Mouse (Mus musculus): ENCODE data around the gene Crebrf. TPM values are rescaled to one million over a fixed set of nuclear protein-coding genes. Genes with fewer than 3 reads are reported as not detected.

Crebrf gene
- polyA plus RNA-seq, 1 experiment from 2014 or later, result 9.7 TPM

DNA sequence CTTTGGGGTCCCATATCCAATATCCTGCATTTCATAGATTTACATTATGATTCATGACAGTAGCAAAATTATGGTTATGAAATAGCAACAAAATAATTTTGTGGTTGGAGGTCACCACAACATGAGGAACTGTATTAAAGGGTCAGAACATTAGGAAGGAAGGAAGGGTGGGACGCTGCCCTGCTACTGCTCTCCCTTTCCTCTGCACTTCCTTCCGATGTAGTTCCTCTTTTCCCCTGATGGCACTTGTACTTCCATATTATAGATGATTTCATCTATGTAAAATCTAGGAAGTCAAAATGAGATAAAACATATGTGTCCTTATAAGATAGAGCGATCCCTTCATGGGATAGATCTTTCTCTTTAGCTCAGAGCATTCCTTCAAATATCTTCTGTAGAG is 34.5 kb downstream of the Crebrf start:
- Histone ChIP-seq H3K36me3 (ENCODE audit: control insufficient read depth, insufficient read depth, low read length) (no peaks in the 10 kb centered on the region), H3K4me3 (ENCODE audit: low read depth, low read length) (no peak overlapping the region), H3K27ac (ENCODE audit: low read length) (no peak overlapping the region), H3K4me2 (ENCODE audit: low read length) (no peak overlapping the region), H3K4me1 (ENCODE audit: control insufficient read depth, insufficient read depth, low read length) (no peaks in the 10 kb centered on the region), H3K9me3 (replicated peaks; ENCODE audit: control insufficient read depth, low read length, poor library complexity, severe bottlenecking) (no peaks in the 10 kb centered on the region), H3K27me3 (ENCODE audit: control insufficient read depth, insufficient read depth, low read depth, low read length) (no peaks in the 10 kb centered on the region), H3K9ac (ENCODE audit: low read depth, low read length) (no peak overlapping the region)
- no peak for ATAC-seq
- 89% methylated on average over 3 of the region's 3 CpGs for WGBS

DNA sequence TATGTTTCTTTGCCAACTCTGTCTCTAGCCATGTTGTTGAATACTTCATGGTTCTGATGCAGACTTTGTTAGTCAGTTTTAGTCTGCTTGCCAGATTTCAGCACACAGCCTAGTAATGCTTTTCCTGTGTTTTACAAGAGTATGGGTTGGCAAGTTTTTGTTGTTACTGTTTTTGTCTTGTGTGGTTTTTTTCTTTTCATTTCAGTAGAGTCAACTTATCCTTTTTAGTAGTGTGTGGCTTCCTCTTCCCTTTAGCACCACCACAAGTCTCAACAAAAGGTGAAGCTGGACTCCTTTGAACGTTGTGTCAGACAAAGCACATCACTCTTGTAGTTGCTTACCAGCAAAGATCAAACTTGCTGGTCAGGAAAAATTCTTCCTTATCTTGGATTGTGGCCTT is 36.8 kb downstream of the Crebrf start:
- Histone ChIP-seq H3K9ac (ENCODE audit: low read depth, low read length) (no peak overlapping the region), H3K27me3 (ENCODE audit: control insufficient read depth, insufficient read depth, low read depth, low read length) (no peaks in the 10 kb centered on the region), H3K36me3 (ENCODE audit: control insufficient read depth, insufficient read depth, low read length) (no peaks in the 10 kb centered on the region), H3K4me3 (ENCODE audit: low read depth, low read length) (no peak overlapping the region), H3K27ac (ENCODE audit: low read length) (no peak overlapping the region), H3K4me1 (ENCODE audit: control insufficient read depth, insufficient read depth, low read length) (no peaks in the 10 kb centered on the region), H3K9me3 (replicated peaks; ENCODE audit: control insufficient read depth, low read length, poor library complexity, severe bottlenecking) (no peaks in the 10 kb centered on the region), H3K4me2 (ENCODE audit: low read length) (no peak overlapping the region)
- no peak for ATAC-seq
- WGBS, result 74% methylated on average over 1 of the region's 1 CpGs

GRCm38 (mm10) chr17:26753476-26753875 is 38.0 kb downstream of the Crebrf start:
- no peaks in the 10 kb centered on the region for H3K36me3 ChIP-seq (ENCODE audit: control insufficient read depth, insufficient read depth, low read length)
- H3K27ac ChIP-seq (ENCODE audit: low read length), result no peak overlapping the region
- no peak overlapping the region for H3K4me3 ChIP-seq (ENCODE audit: low read depth, low read length)
- 97% methylated on average over 2 of the region's 2 CpGs for WGBS
- H3K4me1 ChIP-seq (ENCODE audit: control insufficient read depth, insufficient read depth, low read length), result no peaks in the 10 kb centered on the region
- H3K9me3 ChIP-seq (replicated peaks; ENCODE audit: control insufficient read depth, low read length, poor library complexity, severe bottlenecking), result no peaks in the 10 kb centered on the region
- ATAC-seq, result no peak
- H3K4me2 ChIP-seq (ENCODE audit: low read length), result no peak overlapping the region
- no peaks in the 10 kb centered on the region for H3K27me3 ChIP-seq (ENCODE audit: control insufficient read depth, insufficient read depth, low read depth, low read length)
- H3K9ac ChIP-seq (ENCODE audit: low read depth, low read length), result no peak overlapping the region

- Histone ChIP-seq H3K4me2 (ENCODE audit: low read length) (no peak overlapping the region), H3K4me3 (ENCODE audit: low read depth, low read length) (no peak overlapping the region), H3K36me3 (ENCODE audit: control insufficient read depth, insufficient read depth, low read length) (peaks cover 6% of the 10 kb centered on the region), H3K27ac (ENCODE audit: low read length) (no peak overlapping the region), H3K9ac (ENCODE audit: low read depth, low read length) (no peak overlapping the region), H3K9me3 (replicated peaks; ENCODE audit: control insufficient read depth, low read length, poor library complexity, severe bottlenecking) (no peaks in the 10 kb centered on the region), H3K27me3 (ENCODE audit: control insufficient read depth, insufficient read depth, low read depth, low read length) (no peaks in the 10 kb centered on the region), H3K4me1 (ENCODE audit: control insufficient read depth, insufficient read depth, low read length) (no peaks in the 10 kb centered on the region)
- ATAC-seq, result no peak
- WGBS, result 85% methylated on average over 5 of the region's 5 CpGs
These were observed 51.8 kb downstream of the Crebrf start for GRCm38 (mm10) chr17:26767100-26767753.

- ATAC-seq, result no peak
- no peaks in the 10 kb centered on the region for H3K27me3 ChIP-seq (ENCODE audit: control insufficient read depth, insufficient read depth, low read depth, low read length)
- H3K27ac ChIP-seq (ENCODE audit: low read length), result no peak overlapping the region
- no peak overlapping the region for H3K4me2 ChIP-seq (ENCODE audit: low read length)
- no peak overlapping the region for H3K4me3 ChIP-seq (ENCODE audit: low read depth, low read length)
- H3K4me1 ChIP-seq (ENCODE audit: control insufficient read depth, insufficient read depth, low read length), result no peaks in the 10 kb centered on the region
- no peak overlapping the region for H3K9ac ChIP-seq (ENCODE audit: low read depth, low read length)
- H3K9me3 ChIP-seq (replicated peaks; ENCODE audit: control insufficient read depth, low read length, poor library complexity, severe bottlenecking), result no peaks in the 10 kb centered on the region
- 64% methylated on average over 2 of the region's 2 CpGs for WGBS
- peaks cover 6% of the 10 kb centered on the region for H3K36me3 ChIP-seq (ENCODE audit: control insufficient read depth, insufficient read depth, low read length)
These were observed 52.3 kb downstream of the Crebrf start for GRCm38 (mm10) chr17:26767754-26768124.

DNA sequence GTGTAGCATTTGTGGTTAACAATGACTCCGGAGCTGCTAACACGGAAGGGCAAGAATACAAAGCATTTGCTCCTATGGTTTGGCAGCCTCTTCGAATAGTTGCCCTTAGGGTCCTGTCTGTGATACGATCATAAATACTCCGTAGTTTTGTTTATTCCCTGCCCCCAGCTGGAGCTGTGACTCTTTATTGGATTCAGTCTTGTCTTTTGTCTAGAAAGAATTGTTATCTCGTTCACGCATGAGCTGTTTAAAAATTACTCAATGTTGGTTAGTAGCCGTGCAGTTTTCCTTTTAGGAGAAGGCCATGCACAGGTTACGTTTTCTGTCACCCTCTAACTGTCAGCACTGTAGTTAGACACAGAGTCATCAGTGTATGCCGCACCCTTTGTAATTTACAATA is 60.8 kb downstream of the Crebrf start:
- WGBS, result 50% methylated on average over 10 of the region's 10 CpGs
- H3K4me1 ChIP-seq (ENCODE audit: control insufficient read depth, insufficient read depth, low read length), result 0 out of 2 replicates have a peak, but pooled peaks cover 2% of the 10 kb centered on the region
- no peak overlapping the region for H3K4me3 ChIP-seq (ENCODE audit: low read depth, low read length)
- no peak overlapping the region for H3K27ac ChIP-seq (ENCODE audit: low read length)
- H3K36me3 ChIP-seq (ENCODE audit: control insufficient read depth, insufficient read depth, low read length), result no peaks in the 10 kb centered on the region
- H3K4me2 ChIP-seq (ENCODE audit: low read length), result no peak overlapping the region
- ATAC-seq, result no peak
- no peak overlapping the region for H3K9ac ChIP-seq (ENCODE audit: low read depth, low read length)
- no peaks in the 10 kb centered on the region for H3K9me3 ChIP-seq (replicated peaks; ENCODE audit: control insufficient read depth, low read length, poor library complexity, severe bottlenecking)
- no peaks in the 10 kb centered on the region for H3K27me3 ChIP-seq (ENCODE audit: control insufficient read depth, insufficient read depth, low read depth, low read length)

GRCm38 (mm10) chr17:26778001-26778400 is 62.6 kb downstream of the Crebrf start:
- no peak for ATAC-seq
- Histone ChIP-seq H3K36me3 (ENCODE audit: control insufficient read depth, insufficient read depth, low read length) (no peaks in the 10 kb centered on the region), H3K27ac (ENCODE audit: low read length) (no peak overlapping the region), H3K4me2 (ENCODE audit: low read length) (no peak overlapping the region), H3K27me3 (ENCODE audit: control insufficient read depth, insufficient read depth, low read depth, low read length) (no peaks in the 10 kb centered on the region), H3K4me1 (ENCODE audit: control insufficient read depth, insufficient read depth, low read length) (peaks cover 10% of the 10 kb centered on the region), H3K9ac (ENCODE audit: low read depth, low read length) (no peak overlapping the region), H3K9me3 (replicated peaks; ENCODE audit: control insufficient read depth, low read length, poor library complexity, severe bottlenecking) (no peaks in the 10 kb centered on the region), H3K4me3 (ENCODE audit: low read depth, low read length) (no peak overlapping the region)
- 88% methylated on average over 4 of the region's 4 CpGs for WGBS

GRCm38 (mm10) chr17:26778430-26779100 is 63.1 kb downstream of the Crebrf start:
- ATAC-seq, result no peak
- Histone ChIP-seq H3K27me3 (ENCODE audit: control insufficient read depth, insufficient read depth, low read depth, low read length) (no peaks in the 10 kb centered on the region), H3K9me3 (replicated peaks; ENCODE audit: control insufficient read depth, low read length, poor library complexity, severe bottlenecking) (no peaks in the 10 kb centered on the region), H3K4me2 (ENCODE audit: low read length) (no peak overlapping the region), H3K4me1 (ENCODE audit: control insufficient read depth, insufficient read depth, low read length) (peaks cover 10% of the 10 kb centered on the region), H3K27ac (ENCODE audit: low read length) (no peak overlapping the region), H3K9ac (ENCODE audit: low read depth, low read length) (no peak overlapping the region), H3K36me3 (ENCODE audit: control insufficient read depth, insufficient read depth, low read length) (peaks cover 2% of the 10 kb centered on the region; the same call in 1 of the 2 replicates), H3K4me3 (ENCODE audit: low read depth, low read length) (no peak overlapping the region)
- 97% methylated on average over 3 of the region's 3 CpGs for WGBS

DNA sequence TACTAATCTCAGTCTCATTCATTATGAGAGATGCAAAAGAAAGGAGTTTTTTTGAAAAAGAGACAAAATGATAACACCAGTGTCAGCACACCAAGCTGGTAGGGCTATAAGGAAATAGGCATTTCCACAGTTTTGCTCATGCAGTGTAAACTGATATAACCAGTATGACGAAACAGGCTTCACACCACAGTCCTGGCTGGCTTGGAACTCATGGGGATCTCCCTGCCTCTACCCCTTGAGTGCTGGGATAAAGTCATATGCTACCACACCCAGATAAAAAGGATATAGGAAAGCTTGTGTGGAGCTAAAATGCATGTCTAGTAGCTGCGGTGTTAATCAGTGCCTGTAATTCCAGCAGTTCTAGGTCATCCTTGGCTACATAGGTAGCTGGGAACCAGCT is 64.0 kb downstream of the Crebrf start:
- peaks cover 10% of the 10 kb centered on the region for H3K4me1 ChIP-seq (ENCODE audit: control insufficient read depth, insufficient read depth, low read length)
- H3K9me3 ChIP-seq (replicated peaks; ENCODE audit: control insufficient read depth, low read length, poor library complexity, severe bottlenecking), result no peaks in the 10 kb centered on the region
- no peak for ATAC-seq
- H3K36me3 ChIP-seq (ENCODE audit: control insufficient read depth, insufficient read depth, low read length), result peaks cover 8% of the 10 kb centered on the region; the same call in 1 of the 2 replicates
- no peak overlapping the region for H3K27ac ChIP-seq (ENCODE audit: low read length)
- WGBS, result 86% methylated on average over 2 of the region's 2 CpGs
- H3K9ac ChIP-seq (ENCODE audit: low read depth, low read length), result no peak overlapping the region
- H3K27me3 ChIP-seq (ENCODE audit: control insufficient read depth, insufficient read depth, low read depth, low read length), result no peaks in the 10 kb centered on the region
- no peak overlapping the region for H3K4me2 ChIP-seq (ENCODE audit: low read length)
- H3K4me3 ChIP-seq (ENCODE audit: low read depth, low read length), result no peak overlapping the region

Data from midbrain, embryonic 16.5 days (tissue).